Mouse (Mus musculus) ES-E14 (cell line): ENCODE measurements around the gene Clcnkb. TPM values are rescaled to one million over a fixed set of nuclear protein-coding genes. Genes with fewer than 3 reads are reported as not detected.

Experiments
- DNase-seq: peaks from one replicate; pipeline ENCODE4 v3.0.0-alpha.2; 2013; ENCODE audit warnings: low read depth, low spot score
- H3K27ac ChIP-seq: 2 replicates; pipeline ENCODE4 v1.5.1; 2012; ENCODE audit warnings: low read depth, mild to moderate bottlenecking, low read length, moderate library complexity, mixed read lengths; ENCODE audit not compliant: poor library complexity, insufficient read depth, severe bottlenecking
- H3K36me3 ChIP-seq: 2 replicates; pipeline ENCODE4 v1.6.1; 2012; ENCODE audit warnings: mild to moderate bottlenecking, low read length, moderate library complexity, mixed read lengths; ENCODE audit not compliant: control insufficient read depth, poor library complexity, insufficient read depth, severe bottlenecking
- H3K4me1 ChIP-seq, 2 experiments: fragments of 150-350 bp in 1 of 2; sonication (generic) in 1 of 2; 2 replicates each; pipeline ENCODE4 v1.6.1; 2012; ENCODE audit warnings: low read length in 2 of 2, mild to moderate bottlenecking in 1 of 2, mixed read lengths in 1 of 2; ENCODE audit not compliant: control insufficient read depth in 2 of 2, insufficient read depth in 2 of 2, poor library complexity in 1 of 2
- H3K4me3 ChIP-seq, 2 experiments: fragments of 150-350 bp in 1 of 2; sonication (generic) in 1 of 2; 2 replicates each; pipeline ENCODE4 v1.5.1; 2012; ENCODE audit warnings: low read length in 2 of 2, low read depth in 1 of 2, mild to moderate bottlenecking in 1 of 2, mixed read lengths in 1 of 2; ENCODE audit not compliant: insufficient read depth in 1 of 2, poor library complexity in 1 of 2, severe bottlenecking in 1 of 2
- H3K9ac ChIP-seq: 2 replicates; pipeline ENCODE4 v1.6.1; 2012; ENCODE audit warnings: low read depth, mild to moderate bottlenecking, low read length, mixed read lengths; ENCODE audit not compliant: poor library complexity, insufficient read depth, severe bottlenecking
- H3K9me3 ChIP-seq: fragments of 150-350 bp; sonication (generic); 2 replicates; pipeline ENCODE4 v1.6.1; 2012; ENCODE audit warnings: low read depth, mild to moderate bottlenecking, low read length; ENCODE audit not compliant: control insufficient read depth, insufficient read depth
- CHD2 ChIP-seq: IDR thresholded peaks from 2 replicates; pipeline ENCODE4 v1.6.1; 2014; ENCODE audit warnings: mild to moderate bottlenecking, low read depth, low read length, inconsistent platforms
- HCFC1 ChIP-seq: IDR thresholded peaks from 2 replicates; pipeline ENCODE4 v1.6.1; 2012; ENCODE audit warnings: low read length, inconsistent platforms, borderline replicate concordance; ENCODE audit not compliant: insufficient read depth
- MAFK ChIP-seq: IDR thresholded peaks from 2 replicates; pipeline ENCODE4 v1.6.1; 2014; ENCODE audit warnings: mild to moderate bottlenecking, low read depth, low read length, inconsistent platforms; ENCODE audit not compliant: insufficient read depth
- ZC3H11A ChIP-seq: IDR thresholded peaks from 2 replicates; pipeline ENCODE4 v1.6.1; 2012; ENCODE audit warnings: low read depth, mild to moderate bottlenecking, inconsistent platforms, low read length, borderline replicate concordance
- ZNF384 ChIP-seq: IDR thresholded peaks from 2 replicates; pipeline ENCODE4 v1.6.1; 2012; ENCODE audit warnings: low read depth, low read length, inconsistent platforms
- in situ Hi-C, 2 experiments: fragments of 600-800 bp; cut with MboI; formaldehyde crosslinking; loops; one replicate each; pipeline ENCODE4 v1.15.1; 2025; ENCODE audit warnings: low sequenced_read_pairs in 2 of 2, inconsistent platforms in 1 of 2; ENCODE audit not compliant: unreplicated experiment in 2 of 2
- total RNA-seq: library from RNA; depleted of rRNA; stranded (reverse); fragments of 300-350 nt; gene quantifications from 2 replicates; pipeline ENCODE4 v1.2.3, GENCODE M21; 2012

Gene Clcnkb
- total RNA-seq, 1 experiment = 1.6 TPM

GRCm38 (mm10) chr4:141422841-141423240 lies 7.0 kb upstream of the Clcnkb start:
- peaks cover 0 to 26% of the 10 kb centered on the region in 2 experiments; a peak in 2 of 4 replicates for H3K4me1 ChIP-seq
- no peaks in the 10 kb centered on the region for H3K36me3 ChIP-seq
- H3K27ac ChIP-seq = no peak overlapping the region
- no peak for DNase-seq
- TF ChIP-seq MAFK (no peak), ZC3H11A (no peak), ZNF384 (no peak), HCFC1 (no peak), CHD2 (no peak)
- no peaks in the 10 kb centered on the region for H3K9me3 ChIP-seq
- H3K9ac ChIP-seq = no peak overlapping the region
- H3K4me3 ChIP-seq = no peak overlapping the region
- in situ Hi-C loops = no loop called here

DNA sequence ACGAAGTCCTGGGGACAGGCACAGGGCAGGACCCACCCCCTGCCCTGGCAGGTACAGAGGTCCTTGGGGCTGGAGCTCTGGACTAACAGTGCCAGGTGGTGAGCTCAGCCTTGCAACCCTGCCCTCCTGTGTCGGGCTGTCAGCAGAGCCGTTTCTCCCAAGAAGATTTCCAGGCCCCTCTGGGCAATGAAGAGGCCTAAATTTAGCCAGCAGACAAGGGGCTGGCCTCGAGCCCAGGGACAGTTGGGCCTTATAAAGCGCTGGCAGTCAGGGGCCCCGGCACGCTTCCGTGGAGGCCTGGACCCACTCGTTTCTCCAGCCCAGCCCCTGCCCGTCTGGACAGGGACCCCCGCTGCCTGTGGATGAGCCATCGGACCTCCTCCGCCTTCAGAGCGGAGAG lies 5.6 kb upstream of the Clcnkb start:
- TF ChIP-seq MAFK = no peak
- no peak for TF ChIP-seq ZNF384
- TF ChIP-seq CHD2 = no peak
- no peak for TF ChIP-seq HCFC1
- no peak for TF ChIP-seq ZC3H11A
- in situ Hi-C loops = no loop called here
- Histone ChIP-seq H3K9me3 (no peaks in the 10 kb centered on the region), H3K27ac (no peak overlapping the region), H3K36me3 (no peaks in the 10 kb centered on the region), H3K4me1 (peaks cover 0 to 19% of the 10 kb centered on the region in 2 experiments; a peak in 2 of 4 replicates), H3K9ac (no peak overlapping the region), H3K4me3 (no peak overlapping the region)
- no peak for DNase-seq

GRCm38 (mm10) chr4:141420886-141421285 lies 5.1 kb upstream of the Clcnkb start:
- in situ Hi-C loops = no loop called here
- Histone ChIP-seq H3K9me3 (no peaks in the 10 kb centered on the region), H3K4me1 (peaks cover 0 to 18% of the 10 kb centered on the region in 2 experiments; a peak in 2 of 4 replicates), H3K9ac (no peak overlapping the region), H3K36me3 (no peaks in the 10 kb centered on the region), H3K27ac (no peak overlapping the region), H3K4me3 (no peak overlapping the region)
- no peak for TF ChIP-seq ZC3H11A
- no peak for TF ChIP-seq HCFC1
- no peak for TF ChIP-seq MAFK
- no peak for DNase-seq

DNA sequence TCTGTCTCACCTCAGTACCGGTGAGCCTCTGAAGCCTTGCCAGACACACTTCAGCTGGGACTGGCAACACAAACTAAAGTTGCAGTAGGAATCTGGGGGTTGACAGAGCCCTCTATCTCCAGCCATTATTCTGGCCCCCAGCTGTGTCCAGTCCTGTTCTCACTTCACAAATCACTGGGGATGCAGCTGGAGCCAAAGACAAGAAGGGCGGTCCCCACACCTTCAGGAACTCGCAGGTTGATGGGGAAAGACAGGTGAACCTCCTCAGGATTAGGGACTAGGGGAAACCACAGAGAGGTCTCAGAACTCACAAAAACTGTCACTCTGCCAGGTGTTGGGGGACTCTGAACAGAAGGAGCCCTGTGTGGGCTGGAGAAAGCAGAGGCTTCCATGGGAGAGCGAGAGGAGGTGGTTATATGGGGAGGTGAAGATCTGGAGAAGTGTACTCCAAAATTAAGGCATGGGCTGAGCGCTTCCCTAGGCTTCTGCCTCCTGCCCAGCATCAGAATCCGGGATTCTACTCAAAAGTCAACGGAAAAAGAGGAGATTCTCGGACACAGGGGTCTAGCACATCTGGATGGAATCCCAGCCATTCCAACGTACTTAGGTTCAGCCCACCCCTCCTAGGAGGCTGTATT lies 4.5 kb upstream of the Clcnkb start, which contains the start of gene Hspb7:
Hspb7 (plus strand) TSS at position 588 of the 638 bp plus-strand sequence.
- Histone ChIP-seq H3K9ac (no peak within 1 kb of the TSS), H3K36me3 (no peaks in the 10 kb centered on the region), H3K27ac (no peak within 1 kb of the TSS), H3K9me3 (no peaks in the 10 kb centered on the region), H3K4me3 (no peak within 1 kb of the TSS), H3K4me1 (peaks cover 0 to 17% of the 10 kb centered on the region in 2 experiments; a peak in 2 of 4 replicates)
- TF ChIP-seq ZC3H11A (no peak), MAFK (no peak), HCFC1 (no peak), CHD2 (no peak), ZNF384 (no peak)
- no peak for DNase-seq
- in situ Hi-C loops = no loop called here
